Mouse (Mus musculus) layer of hippocampus, adult 2 months (tissue): ENCODE results near the gene Tns3. TPM values are rescaled to one million over a fixed set of nuclear protein-coding genes. Genes with fewer than 3 reads are reported as not detected.

Experiments used
- DNase-seq, 2 experiments: peaks; one replicate each; pipeline ENCODE4 v3.0.0; 2022; ENCODE audit warnings: low spot score in 2 of 2
- H3K27ac ChIP-seq: fragments of 200-600 bp; 2 replicates; pipeline ENCODE4 v1.8.1; 2022
- H3K4me3 ChIP-seq: fragments of 200-600 bp; 2 replicates; pipeline ENCODE4 v1.8.1; 2022; ENCODE audit warnings: mild to moderate bottlenecking
- CTCF ChIP-seq: fragments of 200-600 bp; conservative IDR thresholded peaks from 2 replicates; pipeline ENCODE4 v1.8.1; 2022; ENCODE audit warnings: antibody characterized with exemption, mild to moderate bottlenecking, moderate library complexity
- long read RNA-seq, 2 experiments: library from polyadenylated mRNA; stranded (forward); transcript quantifications; one replicate each; pipeline ENCODE4 v2.0.0; 2021; ENCODE audit warnings: borderline mapping rate in 2 of 2
- total RNA-seq, 2 experiments: library from RNA; stranded (reverse); gene quantifications; 2 replicates each; pipeline ENCODE4 v1.2.3; 2021

Gene Tns3
- total RNA-seq: 10 to 100 TPM; 49.2 to 53.1 TPM
- long read RNA-seq, experiment 1, partial matches to known transcripts: 1 of 11 reads
- long read RNA-seq, experiment 1, other reads (novel, unspliced or antisense): 10 of 11 reads
- long read RNA-seq, experiment 2, partial matches to known transcripts: 0 of 12 reads
- long read RNA-seq, experiment 2, other reads (novel, unspliced or antisense): 12 of 12 reads

DNA sequence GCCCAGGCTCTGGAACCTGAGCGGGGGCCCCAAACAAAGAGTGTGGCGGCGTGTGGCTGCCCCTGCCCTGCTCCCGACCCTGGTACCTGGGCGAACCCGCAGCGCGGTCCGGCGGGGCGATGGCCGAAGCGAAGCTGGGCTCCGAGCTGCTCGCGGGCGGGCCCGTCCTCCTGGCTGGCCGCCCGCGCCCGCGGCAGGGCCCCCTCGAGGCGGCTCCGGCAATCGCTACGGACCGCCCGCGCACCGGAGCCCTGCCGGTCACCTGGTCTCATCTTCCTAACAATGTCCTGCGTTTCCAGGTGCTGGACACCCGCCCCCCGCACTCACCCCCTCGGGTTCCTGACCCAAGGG, at the start of gene Tns3:
Gene Tns3 (minus strand): TSS at position 143 of the 351 bp plus-strand sequence.
- Histone ChIP-seq H3K4me3 (peak within 1 kb of the TSS; percentile 79), H3K27ac (peak within 1 kb of the TSS; percentile 69)
- DNase-seq: peak in 1 of 2 experiments; percentile 29
- TF ChIP-seq CTCF: peak; percentile 61

GRCm38 (mm10) chr11:8706246-8707041, 42.1 kb upstream of the Tns3 start:
- no peak overlapping the region for H3K27ac ChIP-seq
- no peak for TF ChIP-seq CTCF
- no peak for DNase-seq
- no peak overlapping the region for H3K4me3 ChIP-seq

DNA sequence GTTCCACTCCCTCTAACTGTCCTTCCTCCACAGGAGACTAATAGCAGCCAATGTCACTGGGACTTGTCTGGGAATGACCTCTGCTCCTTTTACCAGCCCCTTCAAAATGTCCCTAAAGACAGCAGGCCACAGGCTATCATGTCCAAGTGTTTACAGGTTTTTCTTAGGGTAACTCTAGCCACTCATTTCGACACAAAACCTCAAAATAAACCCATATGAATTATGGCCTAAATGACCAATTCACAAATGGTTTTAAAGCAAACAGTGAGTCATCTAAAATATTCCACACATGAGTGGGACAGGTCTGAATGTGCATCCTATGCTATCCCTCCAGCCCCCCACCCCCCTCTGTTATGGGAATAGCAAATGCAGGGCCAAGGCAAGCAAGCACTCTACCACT, 40.8 kb upstream of the Tns3 start:
- no peak for DNase-seq
- Histone ChIP-seq H3K4me3 (no peak overlapping the region), H3K27ac (no peak overlapping the region)
- TF ChIP-seq CTCF: no peak

GRCm38 (mm10) chr11:8703876-8704275, 39.5 kb upstream of the Tns3 start:
- Histone ChIP-seq H3K4me3 (no peak overlapping the region), H3K27ac (no peak overlapping the region)
- TF ChIP-seq CTCF: no peak
- DNase-seq: no peak

- H3K27ac ChIP-seq: no peak overlapping the region
- no peak overlapping the region for H3K4me3 ChIP-seq
- no peak for TF ChIP-seq CTCF
- no peak for DNase-seq
These were observed 38.2 kb upstream of the Tns3 start for GRCm38 (mm10) chr11:8702532-8702886.

DNA sequence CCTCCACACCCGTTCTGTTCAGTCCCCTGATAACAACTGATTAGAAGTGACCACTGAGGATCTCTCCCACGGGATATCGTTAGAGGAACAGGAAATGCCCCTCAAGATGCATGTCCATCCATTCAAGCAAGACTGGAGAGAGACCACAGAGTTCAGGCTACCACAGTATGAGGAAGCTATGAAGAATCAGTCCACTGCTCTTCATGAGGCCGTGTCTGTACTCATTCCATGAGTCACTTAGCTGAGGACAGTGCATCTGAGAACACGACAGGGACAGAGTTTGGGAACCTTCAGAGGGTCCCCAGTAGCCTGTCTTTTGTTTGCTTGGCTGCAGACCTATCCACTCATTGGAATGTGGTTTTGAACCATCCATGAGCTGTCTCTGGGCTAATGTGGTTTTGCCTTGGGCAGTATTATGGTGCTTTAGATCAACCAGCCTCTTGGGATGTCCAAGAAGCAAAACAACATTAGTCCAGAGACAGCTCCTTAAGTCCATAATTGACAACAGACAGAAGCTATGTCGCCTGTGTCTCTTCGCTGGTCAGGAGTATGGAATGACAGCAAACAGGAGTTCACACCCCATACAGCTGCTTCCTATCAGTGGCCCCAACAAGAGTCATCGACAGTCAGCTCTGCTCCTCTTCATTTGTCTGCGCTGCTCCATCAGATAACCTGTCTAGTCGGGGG, 37.7 kb upstream of the Tns3 start:
- H3K4me3 ChIP-seq: no peak overlapping the region
- TF ChIP-seq CTCF: no peak
- DNase-seq: no peak
- no peak overlapping the region for H3K27ac ChIP-seq

DNA sequence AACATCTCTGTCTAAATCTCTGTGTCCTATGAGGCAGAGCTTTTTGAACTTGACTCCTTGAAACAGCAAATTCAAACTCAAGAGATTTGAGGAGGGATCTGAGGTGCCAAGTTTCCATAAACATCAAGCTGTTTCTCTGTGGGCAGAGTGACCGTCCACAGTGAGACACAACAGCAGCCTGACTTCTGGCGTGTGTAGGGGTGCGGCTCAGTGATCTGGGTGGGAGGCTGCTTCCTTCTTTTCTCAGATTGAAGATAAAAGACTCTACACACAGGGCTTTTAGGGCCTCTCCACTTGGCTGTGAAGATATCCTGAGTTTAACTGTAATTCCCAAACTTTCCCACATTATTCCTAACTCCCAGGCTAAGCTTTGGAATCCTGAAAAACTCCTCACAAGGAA, 37.1 kb upstream of the Tns3 start:
- TF ChIP-seq CTCF: no peak
- H3K27ac ChIP-seq: no peak overlapping the region
- H3K4me3 ChIP-seq: no peak overlapping the region
- DNase-seq: no peak

- DNase-seq: no peak
- H3K4me3 ChIP-seq: no peak overlapping the region
- no peak for TF ChIP-seq CTCF
- no peak overlapping the region for H3K27ac ChIP-seq
These were observed 36.4 kb upstream of the Tns3 start for GRCm38 (mm10) chr11:8700641-8701221.

- no peak for TF ChIP-seq CTCF
- DNase-seq: no peak
- Histone ChIP-seq H3K4me3 (no peak overlapping the region), H3K27ac (no peak overlapping the region)
These were observed 35.4 kb upstream of the Tns3 start for GRCm38 (mm10) chr11:8699777-8700176.

DNA sequence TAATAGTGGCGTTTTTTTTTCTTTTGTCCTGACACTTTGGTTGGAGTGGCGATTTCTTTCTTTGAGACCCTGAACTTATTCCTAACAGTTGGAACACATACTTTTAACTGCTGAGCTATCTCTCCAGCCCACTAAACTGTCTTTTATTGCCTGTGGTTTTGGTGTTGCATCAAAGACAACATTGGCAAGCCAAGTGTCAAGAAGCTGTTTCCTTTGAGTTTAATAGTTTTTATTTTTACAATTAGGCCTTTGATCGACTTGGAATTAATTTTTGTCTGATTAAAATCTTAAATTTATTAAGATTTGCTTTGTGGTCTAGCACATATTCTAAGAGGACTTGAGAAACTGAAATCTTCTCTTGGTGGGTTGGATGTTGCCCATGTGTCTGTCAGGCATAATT, 33.3 kb upstream of the Tns3 start:
- no peak overlapping the region for H3K4me3 ChIP-seq
- no peak overlapping the region for H3K27ac ChIP-seq
- no peak for TF ChIP-seq CTCF
- DNase-seq: no peak

DNA sequence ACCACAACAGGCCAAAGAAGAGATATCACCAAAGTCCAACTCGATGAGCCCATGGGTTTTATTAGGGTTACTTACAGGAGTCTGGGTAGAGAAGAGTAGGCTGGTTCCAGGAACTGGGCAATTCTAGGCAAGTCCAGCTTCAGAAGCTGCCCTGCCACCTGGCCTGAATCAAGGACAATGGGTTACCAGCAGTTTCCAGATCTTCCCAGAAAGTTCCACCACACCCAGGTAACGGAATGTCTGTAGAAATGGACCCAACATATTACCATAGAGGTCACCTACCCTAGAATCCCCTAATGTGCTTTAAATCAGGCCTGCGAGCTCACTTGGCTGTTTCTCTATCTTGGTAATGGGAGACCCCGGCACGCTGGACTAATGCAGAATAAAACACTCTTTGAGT, 29.8 kb upstream of the Tns3 start:
- DNase-seq: no peak
- H3K4me3 ChIP-seq: no peak overlapping the region
- no peak for TF ChIP-seq CTCF
- H3K27ac ChIP-seq: no peak overlapping the region

GRCm38 (mm10) chr11:8692536-8693471, 28.5 kb upstream of the Tns3 start:
- no peak for DNase-seq
- H3K27ac ChIP-seq: no peak overlapping the region
- no peak overlapping the region; the same call in 1 of the 2 replicates for H3K4me3 ChIP-seq
- TF ChIP-seq CTCF: no peak
